Mouse (Mus musculus) megakaryocyte, embryonic 14.5 days (primary cell): ENCODE data around the gene Myl6b. TPM values are rescaled to one million over a fixed set of nuclear protein-coding genes. Genes with fewer than 3 reads are reported as not detected.

Experiments used
- H3K27me3 ChIP-seq: replicated peaks from 2 replicates; pipeline ENCODE3; 2012; ENCODE audit warnings: inconsistent platforms
- H3K36me3 ChIP-seq: replicated peaks from 2 replicates; pipeline ENCODE3; 2012; ENCODE audit warnings: low read length, inconsistent platforms, mixed read lengths
- H3K4me1 ChIP-seq: 2 replicates; pipeline ENCODE4 v1.6.1; 2012; ENCODE audit warnings: inconsistent platforms
- H3K4me3 ChIP-seq: replicated peaks from 2 replicates; pipeline ENCODE3; 2012; ENCODE audit warnings: moderate library complexity, mild to moderate bottlenecking, inconsistent platforms
- H3K9me3 ChIP-seq: 2 replicates; pipeline ENCODE4 v1.6.1; 2012; ENCODE audit warnings: inconsistent platforms
- FLI1 ChIP-seq: IDR thresholded peaks from 2 replicates; pipeline ENCODE4 v1.6.1; 2012; ENCODE audit warnings: low read length, inconsistent platforms, mixed read lengths
- GATA1 ChIP-seq: IDR thresholded peaks from 3 replicates; pipeline ENCODE4 v1.6.1; 2012; ENCODE audit warnings: mixed read lengths, low read length, inconsistent platforms, borderline replicate concordance
- polyA plus RNA-seq: library from polyadenylated mRNA; stranded (reverse); fragments of >175 nt; gene quantifications from 2 replicates; pipeline ENCODE4 v1.2.3, GENCODE M21; 2012; ENCODE audit warnings: low replicate concordance; ENCODE audit not compliant: insufficient read depth

Myl6b gene
- polyA plus RNA-seq, result 9.5 and 15.9 TPM in 2 replicates

GRCm38 (mm10) chr10:128498590-128498989 is at the start of gene Myl6b:
Gene Myl6b (minus strand): TSS chr10:128498685.
- no peaks in the 10 kb centered on the region for H3K27me3 ChIP-seq
- H3K36me3 ChIP-seq, result peaks cover 22% of the 10 kb centered on the region
- no peaks in the 10 kb centered on the region for H3K9me3 ChIP-seq
- TF ChIP-seq FLI1, result peak; percentile 20; the same call in 1 of the 2 replicates
- no peak for TF ChIP-seq GATA1
- peaks cover 78% of the 10 kb centered on the region for H3K4me1 ChIP-seq
- peak within 1 kb of the TSS; percentile 94 for H3K4me3 ChIP-seq

GRCm38 (mm10) chr10:128547361-128548032 is 49.0 kb upstream of the Myl6b start, which contains the start of gene Zc3h10:
Gene Zc3h10 (minus strand): TSS chr10:128547774.
- H3K36me3 ChIP-seq, result peaks cover 36% of the 10 kb centered on the region
- H3K27me3 ChIP-seq, result no peaks in the 10 kb centered on the region
- H3K4me3 ChIP-seq, result peak within 1 kb of the TSS; percentile 97
- peaks cover 50% of the 10 kb centered on the region for H3K4me1 ChIP-seq
- no peak for TF ChIP-seq GATA1
- TF ChIP-seq FLI1, result peak; percentile 90
- H3K9me3 ChIP-seq, result no peaks in the 10 kb centered on the region

- H3K4me3 ChIP-seq, result peak overlapping the region; percentile 97
- H3K27me3 ChIP-seq, result no peaks in the 10 kb centered on the region
- H3K36me3 ChIP-seq, result peaks cover 43% of the 10 kb centered on the region
- H3K4me1 ChIP-seq, result peaks cover 50% of the 10 kb centered on the region
- TF ChIP-seq GATA1, result no peak
- no peak for TF ChIP-seq FLI1
- H3K9me3 ChIP-seq, result no peaks in the 10 kb centered on the region
Observed at GRCm38 (mm10) chr10:128546787-128547186, 48.3 kb upstream of the Myl6b start.

GRCm38 (mm10) chr10:128546361-128546760 is 47.9 kb upstream of the Myl6b start:
- Histone ChIP-seq H3K4me1 (peaks cover 50% of the 10 kb centered on the region), H3K9me3 (no peaks in the 10 kb centered on the region), H3K36me3 (peaks cover 46% of the 10 kb centered on the region), H3K4me3 (peak overlapping the region; percentile 97), H3K27me3 (no peaks in the 10 kb centered on the region)
- TF ChIP-seq GATA1, result no peak
- TF ChIP-seq FLI1, result no peak

- Histone ChIP-seq H3K9me3 (no peaks in the 10 kb centered on the region), H3K4me1 (peaks cover 49% of the 10 kb centered on the region), H3K4me3 (no peak overlapping the region), H3K36me3 (peaks cover 52% of the 10 kb centered on the region), H3K27me3 (no peaks in the 10 kb centered on the region)
- TF ChIP-seq FLI1 (no peak), GATA1 (no peak)
Observed at GRCm38 (mm10) chr10:128545570-128545898, 47.0 kb upstream of the Myl6b start.

- no peaks in the 10 kb centered on the region for H3K9me3 ChIP-seq
- TF ChIP-seq FLI1, result no peak
- no peak for TF ChIP-seq GATA1
- peaks cover 52% of the 10 kb centered on the region for H3K36me3 ChIP-seq
- H3K27me3 ChIP-seq, result no peaks in the 10 kb centered on the region
- H3K4me1 ChIP-seq, result peaks cover 43% of the 10 kb centered on the region
- peak overlapping the region; percentile 23 for H3K4me3 ChIP-seq
Observed at GRCm38 (mm10) chr10:128544674-128545569, 46.4 kb upstream of the Myl6b start.

GRCm38 (mm10) chr10:128544151-128544657 is 45.7 kb upstream of the Myl6b start:
- Histone ChIP-seq H3K36me3 (peaks cover 52% of the 10 kb centered on the region), H3K4me1 (peaks cover 38% of the 10 kb centered on the region), H3K9me3 (no peaks in the 10 kb centered on the region), H3K4me3 (no peak overlapping the region), H3K27me3 (no peaks in the 10 kb centered on the region)
- TF ChIP-seq FLI1 (no peak), GATA1 (no peak)

DNA sequence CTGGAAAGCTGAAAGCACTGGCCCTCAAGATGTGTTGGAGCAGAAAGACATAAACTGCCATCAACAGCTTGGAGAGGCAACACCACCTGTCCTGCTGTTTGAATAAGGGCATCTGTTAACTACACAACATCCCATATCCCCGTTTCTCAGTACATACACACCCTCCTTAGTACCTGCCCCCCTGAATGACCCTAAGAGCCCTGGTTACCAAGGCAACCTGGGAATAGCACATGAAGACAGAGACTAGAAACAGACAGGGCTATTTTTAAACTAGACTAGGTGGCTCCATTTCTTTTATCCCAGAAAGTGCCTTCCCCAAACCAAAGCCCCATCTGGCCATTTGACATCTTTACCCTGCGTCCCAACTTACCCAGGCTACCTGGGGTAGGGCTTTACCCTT is 44.6 kb upstream of the Myl6b start:
- H3K9me3 ChIP-seq, result no peaks in the 10 kb centered on the region
- H3K27me3 ChIP-seq, result no peaks in the 10 kb centered on the region
- H3K4me1 ChIP-seq, result peaks cover 41% of the 10 kb centered on the region
- peaks cover 52% of the 10 kb centered on the region for H3K36me3 ChIP-seq
- no peak overlapping the region for H3K4me3 ChIP-seq
- no peak for TF ChIP-seq GATA1
- no peak for TF ChIP-seq FLI1

- no peak for TF ChIP-seq GATA1
- TF ChIP-seq FLI1, result no peak
- Histone ChIP-seq H3K36me3 (peaks cover 25% of the 10 kb centered on the region), H3K27me3 (no peaks in the 10 kb centered on the region), H3K4me3 (no peak overlapping the region), H3K9me3 (no peaks in the 10 kb centered on the region), H3K4me1 (peaks cover 40% of the 10 kb centered on the region)
Observed at GRCm38 (mm10) chr10:128538340-128538870, 39.9 kb upstream of the Myl6b start.
